Mouse (Mus musculus): ENCODE results near the gene Polrmt. TPM values are rescaled to one million over a fixed set of nuclear protein-coding genes. Genes with fewer than 3 reads are reported as not detected.

The Polrmt gene
- polyA plus RNA-seq (2014; fragmentation: Nextera tagmentation; extraction: Ambion mirVana): 26.3 and 31.8 TPM in 2 replicates

GRCm38 (mm10) chr10:79745898-79746773, at the start of gene Polrmt:
Gene Polrmt (minus strand): TSS chr10:79746581.
- Histone ChIP-seq H3K9me3 (ENCODE audit: control insufficient read depth, low read depth, low read length) (no peaks in the 10 kb centered on the region; the same call in 1 of the 2 replicates), H3K36me3 (ENCODE audit: control insufficient read depth, insufficient read depth, low read length) (peaks cover 26% of the 10 kb centered on the region), H3K27me3 (ENCODE audit: control insufficient read depth, insufficient read depth, low read length) (no peaks in the 10 kb centered on the region), H3K4me1 (ENCODE audit: control insufficient read depth, insufficient read depth, low read length) (0 out of 2 replicates have a peak, but pooled peaks cover 6% of the 10 kb centered on the region), H3K9ac (replicated peaks; ENCODE audit: low read depth, low read length) (peak within 1 kb of the TSS; percentile 55; the same call in 1 of the 2 replicates), H3K4me2 (replicated peaks; ENCODE audit: low read depth, low read length) (peak within 1 kb of the TSS; percentile 54), H3K27ac (ENCODE audit: low read length) (no peak within 1 kb of the TSS), H3K4me3 (ENCODE audit: low read depth, low read length) (peak within 1 kb of the TSS; percentile 57)
- peak; percentile 96 for ATAC-seq (ENCODE audit: insufficient number of reproducible peaks, insufficient read depth, low FRiP score, low read depth)
- 3% methylated on average over 38 of the region's 38 CpGs for WGBS

GRCm38 (mm10) chr10:79795905-79796304, 49.5 kb upstream of the Polrmt start:
- H3K27me3 ChIP-seq (ENCODE audit: control insufficient read depth, insufficient read depth, low read length): no peaks in the 10 kb centered on the region
- H3K27ac ChIP-seq (ENCODE audit: low read length): no peak overlapping the region
- no peak overlapping the region for H3K9ac ChIP-seq (replicated peaks; ENCODE audit: low read depth, low read length)
- WGBS: 96% methylated on average over 3 of the region's 3 CpGs
- H3K36me3 ChIP-seq (ENCODE audit: control insufficient read depth, insufficient read depth, low read length): no peaks in the 10 kb centered on the region
- no peak overlapping the region for H3K4me2 ChIP-seq (replicated peaks; ENCODE audit: low read depth, low read length)
- no peak for ATAC-seq (ENCODE audit: insufficient number of reproducible peaks, insufficient read depth, low FRiP score, low read depth)
- H3K9me3 ChIP-seq (ENCODE audit: control insufficient read depth, low read depth, low read length): no peaks in the 10 kb centered on the region
- no peak overlapping the region for H3K4me3 ChIP-seq (ENCODE audit: low read depth, low read length)
- H3K4me1 ChIP-seq (ENCODE audit: control insufficient read depth, insufficient read depth, low read length): peaks cover 18% of the 10 kb centered on the region

GRCm38 (mm10) chr10:79794491-79794931, 48.1 kb upstream of the Polrmt start:
- Histone ChIP-seq H3K27ac (ENCODE audit: low read length) (peak overlapping the region; percentile 85), H3K4me1 (ENCODE audit: control insufficient read depth, insufficient read depth, low read length) (peaks cover 18% of the 10 kb centered on the region), H3K9ac (replicated peaks; ENCODE audit: low read depth, low read length) (peak overlapping the region; percentile 90; the same call in 1 of the 2 replicates), H3K36me3 (ENCODE audit: control insufficient read depth, insufficient read depth, low read length) (no peaks in the 10 kb centered on the region), H3K4me2 (replicated peaks; ENCODE audit: low read depth, low read length) (peak overlapping the region; percentile 88), H3K9me3 (ENCODE audit: control insufficient read depth, low read depth, low read length) (no peaks in the 10 kb centered on the region), H3K27me3 (ENCODE audit: control insufficient read depth, insufficient read depth, low read length) (no peaks in the 10 kb centered on the region), H3K4me3 (ENCODE audit: low read depth, low read length) (peak overlapping the region; percentile 92)
- peak; percentile 39; the same call in 1 of the 2 replicates for ATAC-seq (ENCODE audit: insufficient number of reproducible peaks, insufficient read depth, low FRiP score, low read depth)
- 13% methylated on average over 10 of the region's 10 CpGs for WGBS

- H3K4me1 ChIP-seq (ENCODE audit: control insufficient read depth, insufficient read depth, low read length): peaks cover 18% of the 10 kb centered on the region
- H3K9ac ChIP-seq (replicated peaks; ENCODE audit: low read depth, low read length): peak overlapping the region; percentile 90
- peak overlapping the region; percentile 85 for H3K27ac ChIP-seq (ENCODE audit: low read length)
- no peaks in the 10 kb centered on the region for H3K36me3 ChIP-seq (ENCODE audit: control insufficient read depth, insufficient read depth, low read length)
- no peak for ATAC-seq (ENCODE audit: insufficient number of reproducible peaks, insufficient read depth, low FRiP score, low read depth)
- H3K9me3 ChIP-seq (ENCODE audit: control insufficient read depth, low read depth, low read length): no peaks in the 10 kb centered on the region
- H3K4me2 ChIP-seq (replicated peaks; ENCODE audit: low read depth, low read length): peak overlapping the region; percentile 88
- H3K27me3 ChIP-seq (ENCODE audit: control insufficient read depth, insufficient read depth, low read length): no peaks in the 10 kb centered on the region
- H3K4me3 ChIP-seq (ENCODE audit: low read depth, low read length): peak overlapping the region; percentile 92
- WGBS: 2% methylated on average over 38 of the region's 38 CpGs
These were observed 47.5 kb upstream of the Polrmt start for GRCm38 (mm10) chr10:79793738-79794490.

- Histone ChIP-seq H3K36me3 (ENCODE audit: control insufficient read depth, insufficient read depth, low read length) (no peaks in the 10 kb centered on the region), H3K27ac (ENCODE audit: low read length) (peak within 1 kb of the TSS; percentile 85), H3K4me1 (ENCODE audit: control insufficient read depth, insufficient read depth, low read length) (peaks cover 18% of the 10 kb centered on the region), H3K9me3 (ENCODE audit: control insufficient read depth, low read depth, low read length) (no peaks in the 10 kb centered on the region), H3K4me3 (ENCODE audit: low read depth, low read length) (peak within 1 kb of the TSS; percentile 92), H3K27me3 (ENCODE audit: control insufficient read depth, insufficient read depth, low read length) (no peaks in the 10 kb centered on the region), H3K4me2 (replicated peaks; ENCODE audit: low read depth, low read length) (peak within 1 kb of the TSS; percentile 88), H3K9ac (replicated peaks; ENCODE audit: low read depth, low read length) (peak within 1 kb of the TSS; percentile 90)
- WGBS: 5% methylated on average over 51 of the region's 51 CpGs
- ATAC-seq (ENCODE audit: insufficient number of reproducible peaks, insufficient read depth, low FRiP score, low read depth): peak; percentile 72
These were observed 46.8 kb upstream of the Polrmt start, which contains the start of gene Palm for GRCm38 (mm10) chr10:79793051-79793737. Gene Palm (plus strand): TSS chr10:79793572.

- no peak overlapping the region for H3K4me3 ChIP-seq (ENCODE audit: low read depth, low read length)
- 69% methylated on average over 5 of the region's 5 CpGs for WGBS
- H3K4me2 ChIP-seq (replicated peaks; ENCODE audit: low read depth, low read length): no peak overlapping the region
- H3K36me3 ChIP-seq (ENCODE audit: control insufficient read depth, insufficient read depth, low read length): no peaks in the 10 kb centered on the region
- peaks cover 18% of the 10 kb centered on the region for H3K4me1 ChIP-seq (ENCODE audit: control insufficient read depth, insufficient read depth, low read length)
- no peak overlapping the region for H3K9ac ChIP-seq (replicated peaks; ENCODE audit: low read depth, low read length)
- ATAC-seq (ENCODE audit: insufficient number of reproducible peaks, insufficient read depth, low FRiP score, low read depth): no peak
- no peak overlapping the region for H3K27ac ChIP-seq (ENCODE audit: low read length)
- no peaks in the 10 kb centered on the region for H3K9me3 ChIP-seq (ENCODE audit: control insufficient read depth, low read depth, low read length)
- H3K27me3 ChIP-seq (ENCODE audit: control insufficient read depth, insufficient read depth, low read length): no peaks in the 10 kb centered on the region
These were observed 46.1 kb upstream of the Polrmt start for GRCm38 (mm10) chr10:79792339-79793040.

- no peaks in the 10 kb centered on the region for H3K9me3 ChIP-seq (ENCODE audit: control insufficient read depth, low read depth, low read length)
- no peaks in the 10 kb centered on the region for H3K27me3 ChIP-seq (ENCODE audit: control insufficient read depth, insufficient read depth, low read length)
- no peak within 1 kb of the TSS for H3K9ac ChIP-seq (replicated peaks; ENCODE audit: low read depth, low read length)
- ATAC-seq (ENCODE audit: insufficient number of reproducible peaks, insufficient read depth, low FRiP score, low read depth): no peak
- 90% methylated on average over 4 of the region's 4 CpGs for WGBS
- H3K4me3 ChIP-seq (ENCODE audit: low read depth, low read length): no peak within 1 kb of the TSS
- no peak within 1 kb of the TSS for H3K27ac ChIP-seq (ENCODE audit: low read length)
- H3K36me3 ChIP-seq (ENCODE audit: control insufficient read depth, insufficient read depth, low read length): no peaks in the 10 kb centered on the region
- no peak within 1 kb of the TSS for H3K4me2 ChIP-seq (replicated peaks; ENCODE audit: low read depth, low read length)
- peaks cover 15% of the 10 kb centered on the region for H3K4me1 ChIP-seq (ENCODE audit: control insufficient read depth, insufficient read depth, low read length)
These were observed 44.5 kb upstream of the Polrmt start, which contains the start of gene Prss57 for GRCm38 (mm10) chr10:79790861-79791260. Gene Prss57 (minus strand): TSS chr10:79790961.
